Mouse (Mus musculus) heart, embryonic 14.5 days (tissue): Measurements from ENCODE around the gene Kcnh7. TPM values are rescaled to one million over a fixed set of nuclear protein-coding genes. Genes with fewer than 3 reads are reported as not detected.

Experiments used
- ATAC-seq: fragments of 200-750 bp; cut with Nextera tagmentation; 2 replicates; pipeline ENCODE4 v1.8.0; 2017; ENCODE audit warnings: low read depth, moderate TSS enrichment; ENCODE audit not compliant: insufficient number of reproducible peaks, insufficient read depth, low FRiP score
- H3K27ac ChIP-seq, 2 experiments: fragments of 200-500 bp in 1 of 2; fragments of 300-500 bp in 1 of 2; sonication (generic) in 1 of 2; replicated peaks in 1 of 2; 2 replicates each; pipeline ENCODE4 v1.5.1; 2012 to 2014; ENCODE audit warnings: low read depth in 2 of 2, low read length in 2 of 2, control low read depth in 1 of 2, mild to moderate bottlenecking in 1 of 2, mixed read lengths in 1 of 2; ENCODE audit not compliant: control insufficient read depth in 1 of 2, insufficient read depth in 1 of 2
- H3K27me3 ChIP-seq: fragments of 300-500 bp; sonication (generic); 2 replicates; pipeline ENCODE4 v1.6.1; 2014; ENCODE audit warnings: mild to moderate bottlenecking, low read length, control low read depth; ENCODE audit not compliant: control insufficient read depth, insufficient read depth
- H3K36me3 ChIP-seq: fragments of 300-500 bp; sonication (generic); 2 replicates; pipeline ENCODE4 v1.6.1; 2014; ENCODE audit warnings: mild to moderate bottlenecking, control low read depth, low read length, mixed read lengths; ENCODE audit not compliant: control insufficient read depth, insufficient read depth
- H3K4me1 ChIP-seq, 2 experiments: fragments of 200-500 bp in 1 of 2; fragments of 300-500 bp in 1 of 2; sonication (generic) in 1 of 2; 2 replicates each; pipeline ENCODE4 v1.6.1; 2012 to 2014; ENCODE audit warnings: low read length in 2 of 2, control low read depth in 1 of 2, mixed read lengths in 1 of 2; ENCODE audit not compliant: control insufficient read depth in 2 of 2, insufficient read depth in 2 of 2
- H3K4me2 ChIP-seq: fragments of 300-500 bp; sonication (generic); 2 replicates; pipeline ENCODE4 v1.6.1; 2014; ENCODE audit warnings: mild to moderate bottlenecking, low read length
- H3K4me3 ChIP-seq, 2 experiments: fragments of 200-500 bp in 1 of 2; fragments of 300-500 bp in 1 of 2; sonication (generic) in 1 of 2; 2 replicates each; pipeline ENCODE4 v1.5.1; 2012 to 2014; ENCODE audit warnings: low read length in 2 of 2, mild to moderate bottlenecking in 2 of 2, control low read depth in 1 of 2, low read depth in 1 of 2, moderate library complexity in 1 of 2; ENCODE audit not compliant: control insufficient read depth in 1 of 2, insufficient read depth in 1 of 2
- H3K9ac ChIP-seq: fragments of 300-500 bp; sonication (generic); 2 replicates; pipeline ENCODE4 v1.6.1; 2014; ENCODE audit warnings: mild to moderate bottlenecking, low read length
- H3K9me3 ChIP-seq: fragments of 300-500 bp; sonication (generic); 2 replicates; pipeline ENCODE4 v1.6.1; 2016; ENCODE audit warnings: low read length, control low read depth; ENCODE audit not compliant: control insufficient read depth
- WGBS: fragments of 180-500 bp; shearing (Covaris S2); extraction: QIAGEN DNeasy Blood & Tissue Kit; methylation state at CpG from one replicate; pipeline ENCODE4 v1.1.7; 2014; 5-methylcytosine and 5-hydroxymethylcytosine counted together
- polyA plus RNA-seq: library from polyadenylated mRNA; unstranded; fragments of >200 nt; fragmentation: Nextera tagmentation; extraction: Ambion mirVana; gene quantifications from 2 replicates; pipeline ENCODE4 v1.2.1, GENCODE M21; 2014

Kcnh7 gene
- polyA plus RNA-seq, 1 experiment from 2014 or later, result 5.8 TPM

DNA sequence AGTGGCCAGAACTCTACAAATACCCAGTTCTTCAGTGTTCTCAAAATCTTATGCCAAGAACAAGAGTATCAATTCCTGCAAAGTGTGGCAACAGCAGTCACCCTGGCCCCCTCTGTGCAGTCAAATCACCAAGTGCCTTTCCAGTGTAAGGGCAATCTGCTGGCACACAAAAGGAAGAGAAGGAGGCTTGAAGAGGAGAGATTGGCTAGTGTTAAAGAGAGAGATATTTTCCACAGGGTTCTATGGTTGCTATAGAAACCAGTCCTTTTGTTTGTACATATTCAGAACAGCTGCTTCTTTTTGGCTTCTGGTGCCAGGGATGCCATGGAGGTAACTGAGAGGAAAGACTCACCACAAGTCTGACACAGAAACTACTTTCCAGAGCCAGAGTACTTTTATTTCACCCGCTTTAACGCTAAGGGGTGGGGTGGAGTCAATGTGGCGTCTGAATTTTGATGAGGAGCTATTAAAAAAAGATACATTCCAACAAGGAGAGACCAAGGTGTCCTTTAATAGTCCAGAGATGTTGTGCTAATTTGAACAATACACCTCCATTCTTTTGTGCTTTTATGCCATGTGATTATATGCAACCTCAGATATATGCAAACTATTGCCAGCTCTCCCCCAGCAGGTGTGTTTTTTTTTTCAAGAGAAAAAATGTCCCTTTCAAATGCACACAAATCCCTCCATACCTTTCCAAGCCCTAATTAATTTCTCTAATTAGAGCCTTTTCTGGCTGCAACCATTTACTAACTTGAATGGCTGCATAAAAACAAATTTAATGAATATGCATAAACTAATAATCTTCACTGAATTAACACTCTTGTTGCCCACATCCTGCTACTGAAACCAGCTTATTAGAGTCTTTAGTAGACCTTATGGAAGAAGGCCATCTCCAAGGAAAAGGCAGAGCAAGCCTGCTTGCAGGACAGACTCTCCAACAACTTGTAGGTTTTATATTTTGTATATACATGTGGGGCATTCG, 66.6 kb downstream of the Kcnh7 start:
- no peaks in the 10 kb centered on the region for H3K36me3 ChIP-seq
- 67% methylated on average over 4 of the region's 4 CpGs for WGBS
- H3K4me3 ChIP-seq, result no peak overlapping the region
- H3K27ac ChIP-seq, result no peak overlapping the region
- no peaks in the 10 kb centered on the region for H3K4me1 ChIP-seq
- H3K9ac ChIP-seq, result no peak overlapping the region
- ATAC-seq, result no peak
- H3K9me3 ChIP-seq, result no peaks in the 10 kb centered on the region
- no peak overlapping the region for H3K4me2 ChIP-seq
- no peaks in the 10 kb centered on the region for H3K27me3 ChIP-seq

DNA sequence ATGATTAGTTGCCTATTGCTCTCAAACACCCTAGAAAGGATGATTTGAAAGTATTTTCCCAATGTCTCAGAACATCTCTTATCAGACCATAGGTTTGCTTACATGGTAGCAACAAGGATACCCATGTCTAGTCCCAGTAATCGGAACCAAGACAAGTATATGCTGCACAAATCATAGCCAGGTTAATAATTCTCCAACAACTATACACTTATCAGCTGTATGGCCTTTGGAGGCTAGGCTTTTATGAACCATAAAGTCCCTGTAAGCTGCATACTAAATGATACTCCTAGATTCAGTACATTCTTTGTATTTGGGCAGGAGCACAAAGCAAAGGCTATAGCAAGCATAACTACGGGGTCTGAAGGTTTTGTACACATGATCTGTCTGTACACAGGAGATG, 78.1 kb downstream of the Kcnh7 start:
- Histone ChIP-seq H3K4me3 (no peak overlapping the region), H3K9ac (no peak overlapping the region), H3K9me3 (no peaks in the 10 kb centered on the region), H3K27me3 (no peaks in the 10 kb centered on the region), H3K36me3 (no peaks in the 10 kb centered on the region), H3K4me2 (no peak overlapping the region), H3K27ac (no peak overlapping the region), H3K4me1 (no peaks in the 10 kb centered on the region)
- ATAC-seq, result no peak
- WGBS, result 90% methylated on average over 2 of the region's 2 CpGs

DNA sequence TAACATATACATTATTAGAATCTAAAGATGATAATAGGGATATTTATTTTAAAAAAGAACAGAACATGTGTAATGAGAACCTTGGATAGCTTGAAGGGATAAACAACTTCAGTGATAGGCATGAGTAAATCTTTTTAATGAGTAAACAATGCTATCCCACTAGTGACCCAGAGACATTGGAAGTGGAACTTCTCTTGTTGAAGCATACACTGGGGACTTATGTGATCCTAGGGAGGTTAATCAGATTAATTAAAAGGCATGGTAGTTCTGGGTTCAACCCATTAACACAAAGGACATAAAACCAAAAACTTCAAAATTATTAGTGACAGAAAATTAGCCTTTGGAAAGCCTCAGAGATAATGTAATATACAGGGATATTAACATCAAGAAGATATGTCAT, 84.4 kb downstream of the Kcnh7 start:
- Histone ChIP-seq H3K4me3 (no peak overlapping the region), H3K9ac (no peak overlapping the region), H3K9me3 (no peaks in the 10 kb centered on the region), H3K27ac (no peak overlapping the region), H3K4me2 (no peak overlapping the region), H3K4me1 (no peaks in the 10 kb centered on the region), H3K36me3 (no peaks in the 10 kb centered on the region), H3K27me3 (no peaks in the 10 kb centered on the region)
- no peak for ATAC-seq

DNA sequence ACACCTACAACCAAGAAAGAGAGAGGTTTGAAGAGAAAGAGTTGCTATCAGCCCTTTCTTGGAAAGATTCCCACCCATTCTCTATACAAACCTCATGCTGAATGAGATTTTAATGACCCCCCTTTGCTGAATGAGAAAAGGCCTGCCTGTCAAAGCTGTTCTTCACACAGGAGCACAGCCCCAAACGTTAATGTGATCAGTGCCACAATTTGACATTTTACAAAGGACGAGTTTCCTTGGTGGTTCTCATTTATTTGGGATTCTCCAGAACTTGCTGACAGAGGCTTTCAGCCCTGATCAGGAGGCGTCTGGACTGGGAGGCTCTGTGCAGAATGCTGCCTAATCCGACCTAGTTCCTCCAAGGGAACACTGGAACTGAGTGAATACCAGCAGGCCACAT, 92.3 kb downstream of the Kcnh7 start:
- Histone ChIP-seq H3K27me3 (no peaks in the 10 kb centered on the region), H3K4me3 (no peak overlapping the region), H3K36me3 (no peaks in the 10 kb centered on the region), H3K9ac (no peak overlapping the region), H3K4me1 (no peaks in the 10 kb centered on the region), H3K9me3 (no peaks in the 10 kb centered on the region), H3K27ac (no peak overlapping the region), H3K4me2 (no peak overlapping the region)
- 61% methylated on average over 4 of the region's 4 CpGs for WGBS
- no peak for ATAC-seq

DNA sequence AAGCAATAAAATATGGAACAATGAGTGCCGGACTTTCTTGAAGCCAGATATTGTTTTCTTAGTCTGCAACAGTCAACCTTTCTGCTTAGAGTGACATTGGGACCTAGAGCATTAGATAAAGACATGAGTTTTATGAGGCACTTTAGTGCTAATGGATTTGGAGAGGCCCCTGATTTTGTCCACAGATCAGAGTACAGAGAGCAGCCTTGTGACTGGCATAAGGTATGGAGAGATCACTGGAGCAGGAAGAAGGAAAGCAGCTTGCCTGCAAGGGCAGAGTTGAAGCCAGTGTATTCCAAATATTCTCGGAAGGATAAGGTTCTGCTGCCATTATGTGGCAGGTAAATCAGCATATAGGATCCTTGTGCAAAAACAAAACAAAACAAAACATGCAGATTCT, 93.6 kb downstream of the Kcnh7 start:
- Histone ChIP-seq H3K4me1 (no peaks in the 10 kb centered on the region), H3K4me2 (no peak overlapping the region), H3K9ac (no peak overlapping the region), H3K4me3 (no peak overlapping the region), H3K27me3 (no peaks in the 10 kb centered on the region), H3K27ac (no peak overlapping the region), H3K36me3 (no peaks in the 10 kb centered on the region), H3K9me3 (no peaks in the 10 kb centered on the region)
- ATAC-seq, result no peak
- WGBS, result 67% methylated on average over 2 of the region's 2 CpGs

DNA sequence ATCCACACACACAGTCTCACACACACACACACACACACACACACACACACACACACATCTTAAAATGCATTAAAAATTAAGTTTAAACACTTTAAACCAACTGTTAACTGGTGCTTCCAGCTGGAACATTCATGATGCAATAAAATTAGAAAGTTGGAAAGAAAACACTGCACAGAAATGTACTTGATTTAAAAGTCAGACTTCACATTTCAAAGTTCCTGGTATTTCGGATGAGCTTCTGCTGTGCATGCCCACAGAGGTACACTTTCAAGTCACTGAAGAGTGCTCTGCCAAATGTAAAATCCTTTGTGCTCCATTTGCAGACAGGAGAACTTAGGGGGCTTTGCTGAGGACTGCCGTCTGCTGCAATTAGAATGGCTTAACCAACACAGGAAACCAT, 125.7 kb downstream of the Kcnh7 start:
- ATAC-seq, result no peak
- 87% methylated on average over 2 of the region's 2 CpGs for WGBS

DNA sequence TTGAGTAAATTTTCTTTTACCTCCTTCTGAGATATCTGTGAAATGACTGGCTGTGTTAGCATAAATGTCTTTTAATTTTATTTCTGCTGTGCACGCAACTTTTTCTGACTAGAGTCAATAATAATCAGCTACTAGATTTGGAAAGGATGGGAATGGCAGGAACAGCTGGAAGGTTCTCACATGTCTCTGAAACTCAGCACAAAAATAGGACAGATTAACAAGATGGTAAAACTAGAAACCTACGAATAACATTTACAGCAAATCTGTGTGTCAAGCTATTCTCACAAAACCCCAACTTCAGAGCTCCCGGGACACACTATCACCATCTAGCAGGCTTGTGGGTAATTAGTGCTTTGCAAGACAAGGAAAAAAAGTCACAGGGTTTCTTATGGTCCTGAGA, 134.2 kb downstream of the Kcnh7 start:
- ATAC-seq, result no peak
- 81% methylated on average over 3 of the region's 3 CpGs for whole genome bisulfite sequencing

More for the DNA sequence above, 125.7 kb downstream of the Kcnh7 start:
- Histone ChIP-seq H3K4me2 (no peak overlapping the region), H3K4me3 (no peak overlapping the region), H3K36me3 (no peaks in the 10 kb centered on the region), H3K9ac (no peak overlapping the region), H3K27me3 (no peaks in the 10 kb centered on the region), H3K9me3 (no peaks in the 10 kb centered on the region), H3K27ac (no peak overlapping the region), H3K4me1 (no peaks in the 10 kb centered on the region)

DNA sequence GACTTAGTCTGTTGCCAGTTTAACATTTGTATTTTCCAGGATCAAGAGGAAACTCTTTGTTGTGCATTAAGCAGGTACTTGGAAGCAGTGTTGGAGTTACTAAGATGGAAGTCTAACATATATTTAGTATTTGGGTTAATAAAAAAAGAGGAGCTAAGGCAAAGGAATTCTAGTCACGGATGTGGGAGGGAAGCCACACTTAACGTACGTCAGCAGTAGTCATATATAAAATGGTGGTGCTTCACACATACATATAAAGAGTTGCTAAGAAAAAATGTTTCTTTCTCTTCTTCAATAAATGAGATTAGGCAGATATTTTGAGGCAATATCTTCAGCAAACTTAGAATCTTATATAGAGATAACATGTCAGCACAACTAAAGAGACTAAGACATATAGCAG, 144.4 kb downstream of the Kcnh7 start:
- H3K9ac ChIP-seq, result no peak overlapping the region
- no peak overlapping the region for H3K4me2 ChIP-seq
- H3K27ac ChIP-seq, result no peak overlapping the region
- H3K4me3 ChIP-seq, result no peak overlapping the region
- no peak for ATAC-seq
- no peaks in the 10 kb centered on the region for H3K9me3 ChIP-seq
- H3K27me3 ChIP-seq, result no peaks in the 10 kb centered on the region
- no peaks in the 10 kb centered on the region for H3K36me3 ChIP-seq
- 92% methylated on average over 3 of the region's 3 CpGs for WGBS
- H3K4me1 ChIP-seq, result no peaks in the 10 kb centered on the region

More for the DNA sequence above, 134.2 kb downstream of the Kcnh7 start:
- Histone ChIP-seq H3K4me3 (no peak overlapping the region), H3K27ac (no peak overlapping the region), H3K36me3 (no peaks in the 10 kb centered on the region), H3K9me3 (no peaks in the 10 kb centered on the region), H3K4me1 (no peaks in the 10 kb centered on the region), H3K9ac (no peak overlapping the region), H3K4me2 (no peak overlapping the region), H3K27me3 (no peaks in the 10 kb centered on the region)
